Mouse (Mus musculus): ENCODE data around the gene Zfp444. TPM values are rescaled to one million over a fixed set of nuclear protein-coding genes. Genes with fewer than 3 reads are reported as not detected.
"Not testable (repeated sequence)": the region's sequence is repeated elsewhere in the genome, so short reads cannot be mapped to it uniquely, and the experiment has no call there.

Gene Zfp444
- polyA plus RNA-seq, 1 experiment: 29.2 TPM

GRCm38 (mm10) chr7:6195777-6196176 is 23.8 kb downstream of the Zfp444 start:
- TF ChIP-seq TCF3 (IDR thresholded peaks at IDR 0.05; ENCODE audit: insufficient read length, low read depth) (no peak), MYOG (IDR thresholded peaks at IDR 0.05; ENCODE audit: control insufficient read depth in 1 of 3, insufficient read depth in 1 of 3, insufficient read length in 2 of 3, low read depth in 2 of 3) (no peak), SRF (IDR thresholded peaks at IDR 0.05; ENCODE audit: control insufficient read depth, insufficient read length, low read depth) (no peak), E2F4 (IDR thresholded peaks at IDR 0.05; ENCODE audit: insufficient read depth) (no peak), POLR2A (IDR thresholded peaks at IDR 0.05; ENCODE audit: insufficient read length, low read depth) (no peak), REST (IDR thresholded peaks at IDR 0.05; ENCODE audit: insufficient read depth, insufficient read length) (no peak), TCF12 (IDR thresholded peaks at IDR 0.05; ENCODE audit: insufficient read depth, poor library complexity, severe bottlenecking) (no peak), MYOD1 (IDR thresholded peaks at IDR 0.05; ENCODE audit: control insufficient read depth in 1 of 3, insufficient read length in 2 of 3, low read depth in 2 of 3) (no peak), CEBPB (IDR thresholded peaks at IDR 0.05; ENCODE audit: insufficient read depth, poor library complexity, severe bottlenecking) (no peak), POLR2AphosphoS2 (IDR thresholded peaks at IDR 0.05; ENCODE audit: insufficient read length, low read depth) (no peak)
- no peaks in the 10 kb centered on the region for H3K79me2 ChIP-seq (ENCODE audit: control insufficient read depth, insufficient read depth)
- H3K4me3 ChIP-seq: no peak overlapping the region
- H3K36me3 ChIP-seq (ENCODE audit: control insufficient read depth, insufficient read depth): no peaks in the 10 kb centered on the region
- H3K27me3 ChIP-seq (ENCODE audit: control insufficient read depth, insufficient read depth, insufficient read length): no peaks in the 10 kb centered on the region
- no peak overlapping the region for H3K4me2 ChIP-seq (ENCODE audit: low read depth)
- H3ac ChIP-seq (ENCODE audit: control insufficient read depth, insufficient read length): no peak overlapping the region

- no peak within 1 kb of the TSS for H3K4me2 ChIP-seq (ENCODE audit: low read depth)
- no peak for TF ChIP-seq MAX (IDR thresholded peaks at IDR 0.05; ENCODE audit: low read depth)
- TF ChIP-seq MYOD1 (IDR thresholded peaks at IDR 0.05; ENCODE audit: control insufficient read depth in 1 of 3, insufficient read length in 2 of 3, low read depth in 2 of 3): no peak
- no peak for TF ChIP-seq MYOG (IDR thresholded peaks at IDR 0.05; ENCODE audit: control insufficient read depth in 1 of 3, insufficient read depth in 1 of 3, insufficient read length in 2 of 3, low read depth in 2 of 3)
- no peak for TF ChIP-seq REST (IDR thresholded peaks at IDR 0.05; ENCODE audit: insufficient read depth, insufficient read length)
- no peak for TF ChIP-seq TCF3 (IDR thresholded peaks at IDR 0.05; ENCODE audit: insufficient read length, low read depth)
- TF ChIP-seq POLR2A (IDR thresholded peaks at IDR 0.05; ENCODE audit: insufficient read length, low read depth): no peak
- no peak for TF ChIP-seq TCF12 (IDR thresholded peaks at IDR 0.05; ENCODE audit: insufficient read depth, poor library complexity, severe bottlenecking)
- no peak for TF ChIP-seq SRF (IDR thresholded peaks at IDR 0.05; ENCODE audit: control insufficient read depth, insufficient read length, low read depth)
- no peak for TF ChIP-seq USF1 (IDR thresholded peaks at IDR 0.05; ENCODE audit: low read depth)
- TF ChIP-seq CEBPB (IDR thresholded peaks at IDR 0.05; ENCODE audit: insufficient read depth, poor library complexity, severe bottlenecking): no peak
- no peak for TF ChIP-seq E2F4 (IDR thresholded peaks at IDR 0.05; ENCODE audit: insufficient read depth)
- TF ChIP-seq POLR2AphosphoS2 (IDR thresholded peaks at IDR 0.05; ENCODE audit: insufficient read length, low read depth): no peak
- H3K27me3 ChIP-seq (ENCODE audit: control insufficient read depth, insufficient read depth, insufficient read length): no peaks in the 10 kb centered on the region
- no peak within 1 kb of the TSS for H3K4me3 ChIP-seq
- no peaks in the 10 kb centered on the region for H3K79me2 ChIP-seq (ENCODE audit: control insufficient read depth, insufficient read depth)
- H3K36me3 ChIP-seq (ENCODE audit: control insufficient read depth, insufficient read depth): no peaks in the 10 kb centered on the region
- no peak within 1 kb of the TSS for H3ac ChIP-seq (ENCODE audit: control insufficient read depth, insufficient read length)
Observed at GRCm38 (mm10) chr7:6196790-6197189, 24.8 kb downstream of the Zfp444 start, which contains the start of gene Galp. TSS of gene Galp (plus strand) at chr7:6197090.

GRCm38 (mm10) chr7:6204200-6204599 is 32.2 kb downstream of the Zfp444 start:
- H3K36me3 ChIP-seq (ENCODE audit: control insufficient read depth, insufficient read depth): no peaks in the 10 kb centered on the region
- H3ac ChIP-seq (ENCODE audit: control insufficient read depth, insufficient read length): no peak overlapping the region
- no peak overlapping the region for H3K4me3 ChIP-seq
- H3K27me3 ChIP-seq (ENCODE audit: control insufficient read depth, insufficient read depth, insufficient read length): no peaks in the 10 kb centered on the region
- H3K79me2 ChIP-seq (ENCODE audit: control insufficient read depth, insufficient read depth): no peaks in the 10 kb centered on the region
- H3K4me2 ChIP-seq (ENCODE audit: low read depth): no peak overlapping the region
- TF ChIP-seq USF1 (IDR thresholded peaks at IDR 0.05; ENCODE audit: low read depth) (no peak), REST (IDR thresholded peaks at IDR 0.05; ENCODE audit: insufficient read depth, insufficient read length) (no peak), POLR2A (IDR thresholded peaks at IDR 0.05; ENCODE audit: insufficient read length, low read depth) (no peak), MAX (IDR thresholded peaks at IDR 0.05; ENCODE audit: low read depth) (no peak), POLR2AphosphoS2 (IDR thresholded peaks at IDR 0.05; ENCODE audit: insufficient read length, low read depth) (no peak), TCF12 (IDR thresholded peaks at IDR 0.05; ENCODE audit: insufficient read depth, poor library complexity, severe bottlenecking) (no peak), SRF (IDR thresholded peaks at IDR 0.05; ENCODE audit: control insufficient read depth, insufficient read length, low read depth) (no peak)

GRCm38 (mm10) chr7:6213144-6213543 is 41.1 kb downstream of the Zfp444 start:
- TF ChIP-seq SRF (IDR thresholded peaks at IDR 0.05; ENCODE audit: control insufficient read depth, insufficient read length, low read depth): no peak
- no peak for TF ChIP-seq E2F4 (IDR thresholded peaks at IDR 0.05; ENCODE audit: insufficient read depth)
- no peak for TF ChIP-seq POLR2AphosphoS2 (IDR thresholded peaks at IDR 0.05; ENCODE audit: insufficient read length, low read depth)
- TF ChIP-seq MYOD1 (IDR thresholded peaks at IDR 0.05; ENCODE audit: control insufficient read depth in 1 of 3, insufficient read length in 2 of 3, low read depth in 2 of 3): no peak
- TF ChIP-seq POLR2A (IDR thresholded peaks at IDR 0.05; ENCODE audit: insufficient read length, low read depth): no peak
- TF ChIP-seq TCF12 (IDR thresholded peaks at IDR 0.05; ENCODE audit: insufficient read depth, poor library complexity, severe bottlenecking): no peak
- TF ChIP-seq MYOG (IDR thresholded peaks at IDR 0.05; ENCODE audit: control insufficient read depth in 1 of 3, insufficient read depth in 1 of 3, insufficient read length in 2 of 3, low read depth in 2 of 3): no peak
- no peak for TF ChIP-seq REST (IDR thresholded peaks at IDR 0.05; ENCODE audit: insufficient read depth, insufficient read length)
- no peak for TF ChIP-seq TCF3 (IDR thresholded peaks at IDR 0.05; ENCODE audit: insufficient read length, low read depth)
- TF ChIP-seq USF1 (IDR thresholded peaks at IDR 0.05; ENCODE audit: low read depth): no peak
- TF ChIP-seq MAX (IDR thresholded peaks at IDR 0.05; ENCODE audit: low read depth): no peak
- no peak for TF ChIP-seq CEBPB (IDR thresholded peaks at IDR 0.05; ENCODE audit: insufficient read depth, poor library complexity, severe bottlenecking)
- Histone ChIP-seq H3ac (ENCODE audit: control insufficient read depth, insufficient read length) (no peak overlapping the region), H3K4me2 (ENCODE audit: low read depth) (no peak overlapping the region), H3K27me3 (ENCODE audit: control insufficient read depth, insufficient read depth, insufficient read length) (no peaks in the 10 kb centered on the region), H3K4me3 (no peak overlapping the region), H3K36me3 (ENCODE audit: control insufficient read depth, insufficient read depth) (no peaks in the 10 kb centered on the region), H3K79me2 (ENCODE audit: control insufficient read depth, insufficient read depth) (no peaks in the 10 kb centered on the region)

- H3K4me2 ChIP-seq (ENCODE audit: low read depth); H3K27me3 ChIP-seq (ENCODE audit: control insufficient read depth, insufficient read depth, insufficient read length); H3ac ChIP-seq (ENCODE audit: control insufficient read depth, insufficient read length); H3K79me2 ChIP-seq (ENCODE audit: control insufficient read depth, insufficient read depth); H3K36me3 ChIP-seq (ENCODE audit: control insufficient read depth, insufficient read depth); H3K4me3 ChIP-seq: not testable (repeated sequence)
Observed at GRCm38 (mm10) chr7:6214691-6215090, 42.7 kb downstream of the Zfp444 start.
